Mouse (Mus musculus): Measurements from ENCODE around the gene Hist2h4. TPM values are rescaled to one million over a fixed set of nuclear protein-coding genes. Genes with fewer than 3 reads are reported as not detected.
A peak's percentile ranks its signal among the peaks of the same experiment; 100 is the strongest.
"Not testable (repeated sequence)": the region's sequence is repeated elsewhere in the genome, so short reads cannot be mapped to it uniquely, and the experiment has no call there.

Gene Hist2h4
- polyA plus RNA-seq, 1 experiment, result not detected

- no peak overlapping the region for H3K4me3 ChIP-seq (ENCODE audit: insufficient read depth, low read depth, low read length)
- peaks cover 2% of the 10 kb centered on the region; the same call in 1 of the 2 replicates for H3K4me1 ChIP-seq (ENCODE audit: control insufficient read depth, insufficient read depth, low read length)
- 79% methylated on average over 7 of the region's 7 CpGs for WGBS
- no peak for TF ChIP-seq CTCF (IDR thresholded peaks at IDR 0.05; ENCODE audit: insufficient read depth, low read depth, low read length)
- no peak for TF ChIP-seq POLR2A (IDR thresholded peaks at IDR 0.05; ENCODE audit: insufficient read depth, low read depth, low read length)
- peak overlapping the region; percentile 59 for H3K27ac ChIP-seq (ENCODE audit: insufficient read depth, low read depth, low read length)
Observed at GRCm38 (mm10) chr3:96243921-96244572, 19.1 kb downstream of the Hist2h4 start.

DNA sequence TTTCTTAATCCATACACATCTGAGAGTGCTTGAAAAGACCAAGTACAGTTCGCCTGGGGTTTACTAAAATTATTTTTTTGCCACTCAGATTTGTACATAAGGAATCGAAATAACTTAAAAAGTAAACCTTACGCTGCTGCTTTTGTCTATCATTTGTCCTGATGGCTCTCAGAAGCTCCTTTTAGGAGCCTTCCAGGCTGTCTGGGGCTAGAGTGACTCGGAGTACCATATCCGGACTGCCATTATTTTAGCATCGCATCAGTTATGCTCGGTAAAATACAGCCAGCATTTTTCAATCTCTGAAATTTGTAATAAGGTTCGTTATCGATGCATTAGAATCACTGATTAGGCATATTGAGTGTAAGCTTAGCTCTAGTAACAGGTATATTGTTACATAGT, 22.3 kb downstream of the Hist2h4 start:
- 0 out of 2 replicates have a peak overlapping the region, but pooled peaks have one; percentile 58 for H3K27ac ChIP-seq (ENCODE audit: insufficient read depth, low read depth, low read length)
- 54% methylated on average over 9 of the region's 9 CpGs for WGBS
- H3K4me3 ChIP-seq (ENCODE audit: insufficient read depth, low read depth, low read length), result no peak overlapping the region
- TF ChIP-seq CTCF (IDR thresholded peaks at IDR 0.05; ENCODE audit: insufficient read depth, low read depth, low read length), result no peak
- no peak for TF ChIP-seq POLR2A (IDR thresholded peaks at IDR 0.05; ENCODE audit: insufficient read depth, low read depth, low read length)
- peaks cover 4% of the 10 kb centered on the region; the same call in 1 of the 2 replicates for H3K4me1 ChIP-seq (ENCODE audit: control insufficient read depth, insufficient read depth, low read length)

- peak; percentile 42; the same call in 1 of the 2 replicates for TF ChIP-seq POLR2A (IDR thresholded peaks at IDR 0.05; ENCODE audit: insufficient read depth, low read depth, low read length)
- Histone ChIP-seq H3K27ac (ENCODE audit: insufficient read depth, low read depth, low read length) (peak within 1 kb of the TSS; percentile 58), H3K4me3 (ENCODE audit: insufficient read depth, low read depth, low read length) (peak within 1 kb of the TSS; percentile 52)
- not testable (repeated sequence) for H3K4me1 ChIP-seq (ENCODE audit: control insufficient read depth, insufficient read depth, low read length)
- 2% methylated on average over 41 of the region's 85 CpGs for WGBS
Observed at GRCm38 (mm10) chr3:96239949-96240798, 22.9 kb downstream of the Hist2h4 start, which contains the start of gene Hist2h2aa2. Gene Hist2h2aa2 (minus strand): TSS chr3:96240276.

DNA sequence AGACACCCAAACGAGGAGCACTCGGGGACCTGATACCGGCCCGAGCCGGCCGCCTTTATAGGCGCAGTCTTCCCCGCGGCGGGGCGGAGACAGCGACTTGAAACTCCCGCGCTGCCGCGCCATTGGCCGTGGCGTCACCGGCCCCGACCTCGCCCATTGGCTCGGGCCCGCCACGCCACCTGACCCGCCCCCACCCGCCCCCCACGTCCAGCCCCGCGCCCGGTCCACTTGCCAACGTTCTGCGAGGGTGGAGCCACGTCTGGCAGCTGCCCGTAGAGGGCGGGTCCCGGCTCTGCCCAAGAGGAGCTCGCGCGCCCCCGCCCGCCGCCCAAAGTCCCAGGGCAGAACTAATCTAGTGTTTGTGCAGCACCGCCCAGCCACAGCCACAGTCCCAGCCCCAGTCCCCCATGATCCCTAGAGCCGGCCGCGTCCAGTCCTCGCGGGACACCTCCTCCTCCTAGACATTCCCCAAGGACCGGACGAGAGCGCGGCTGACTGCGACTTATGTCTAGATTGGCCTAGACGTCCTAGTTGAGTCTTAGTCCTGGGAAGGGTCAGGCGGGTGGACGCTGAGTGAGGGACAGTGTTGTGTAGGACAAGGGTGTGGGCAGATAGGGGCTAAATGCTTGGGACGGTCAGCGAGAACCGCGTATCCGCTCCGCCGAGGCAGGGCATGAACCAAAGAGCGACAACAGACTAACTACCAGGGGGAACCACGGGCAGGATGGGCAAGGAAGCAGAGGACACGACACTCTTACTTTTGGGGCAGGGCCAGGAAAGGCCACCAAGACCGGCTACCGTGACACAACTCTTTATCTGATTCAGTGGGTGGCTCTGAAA, 23.9 kb downstream of the Hist2h4 start, which contains the start of gene Hist2h3c2:
Gene Hist2h3c2 (minus strand): TSS at position 174 of the 840 bp plus-strand sequence.
- Histone ChIP-seq H3K4me3 (ENCODE audit: insufficient read depth, low read depth, low read length) (peak within 1 kb of the TSS; percentile 52), H3K27ac (ENCODE audit: insufficient read depth, low read depth, low read length) (peak within 1 kb of the TSS; percentile 57; the same call in 1 of the 2 replicates)
- WGBS, result under 1% methylated on average over 21 of the region's 68 CpGs
- not testable (repeated sequence) for H3K4me1 ChIP-seq (ENCODE audit: control insufficient read depth, insufficient read depth, low read length)

DNA sequence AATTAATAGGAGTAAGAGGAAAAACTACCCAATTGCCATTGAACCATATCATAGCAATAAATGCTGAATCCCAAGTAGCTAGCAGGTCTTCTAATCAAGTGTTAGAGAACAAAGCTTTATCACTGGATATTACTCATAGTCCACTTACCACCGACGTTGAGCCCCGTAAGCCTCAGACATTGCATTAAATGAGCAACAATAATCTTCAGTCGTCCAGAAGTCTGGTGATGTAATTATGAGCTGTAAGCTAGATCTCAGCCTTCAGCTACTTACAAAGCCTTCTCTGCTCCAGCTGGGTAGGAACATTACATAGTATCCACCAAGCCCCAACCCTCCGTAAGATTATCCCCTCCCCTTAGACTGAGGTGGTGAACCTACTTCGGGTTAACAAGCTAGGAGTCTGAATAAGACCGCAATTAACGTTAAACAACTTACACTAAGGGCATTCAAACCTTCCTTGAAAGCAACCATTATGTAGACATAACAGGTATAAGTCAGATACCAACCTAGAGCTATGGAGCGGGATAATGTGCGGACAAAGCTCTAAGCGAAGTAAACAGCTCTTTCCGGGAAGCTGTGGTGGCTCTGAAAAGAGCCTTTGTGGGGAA, 25.1 kb downstream of the Hist2h4 start:
- H3K27ac ChIP-seq (ENCODE audit: insufficient read depth, low read depth, low read length), result no peak overlapping the region
- TF ChIP-seq CTCF (IDR thresholded peaks at IDR 0.05; ENCODE audit: insufficient read depth, low read depth, low read length) (no peak), POLR2A (IDR thresholded peaks at IDR 0.05; ENCODE audit: insufficient read depth, low read depth, low read length) (no peak)

DNA sequence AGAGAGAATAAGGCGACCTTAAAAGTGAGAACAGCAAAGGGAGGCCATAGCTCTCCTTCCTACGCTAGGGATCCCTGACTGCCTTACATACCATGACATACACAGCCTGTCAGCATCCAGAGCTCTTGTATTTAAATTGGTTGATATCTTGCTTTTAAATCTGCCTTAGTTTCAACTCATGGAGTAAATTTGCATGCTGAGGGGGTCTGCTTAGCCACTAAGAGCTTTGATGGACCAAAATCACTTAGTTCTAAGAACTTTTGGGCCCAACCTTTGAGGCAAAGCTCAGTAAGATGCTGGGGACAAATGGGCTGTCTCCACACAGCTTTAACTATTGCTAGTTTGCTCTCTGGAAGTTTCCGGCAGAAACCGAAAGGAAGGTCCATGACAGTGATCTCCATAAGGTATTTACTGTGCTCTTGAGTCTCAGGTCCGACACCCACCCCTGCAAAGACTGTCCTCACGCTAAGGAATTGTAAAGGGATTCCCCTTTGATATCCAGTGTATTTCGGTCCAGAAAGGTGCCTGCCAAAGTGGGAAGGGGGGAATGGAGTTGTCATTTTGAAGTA, 25.7 kb downstream of the Hist2h4 start:
- 0 out of 2 replicates have a peak, but pooled peaks cover 2% of the 10 kb centered on the region for H3K4me1 ChIP-seq (ENCODE audit: control insufficient read depth, insufficient read depth, low read length)
- H3K4me3 ChIP-seq (ENCODE audit: insufficient read depth, low read depth, low read length), result no peak overlapping the region
- TF ChIP-seq POLR2A (IDR thresholded peaks at IDR 0.05; ENCODE audit: insufficient read depth, low read depth, low read length) (no peak), CTCF (IDR thresholded peaks at IDR 0.05; ENCODE audit: insufficient read depth, low read depth, low read length) (no peak)
- no peak overlapping the region for H3K27ac ChIP-seq (ENCODE audit: insufficient read depth, low read depth, low read length)
- 57% methylated on average over 7 of the region's 7 CpGs for WGBS

More for the DNA sequence above, 25.1 kb downstream of the Hist2h4 start:
- 10% methylated on average over 12 of the region's 12 CpGs for WGBS
- no peak overlapping the region; the same call in 1 of the 2 replicates for H3K4me3 ChIP-seq (ENCODE audit: insufficient read depth, low read depth, low read length)
- H3K4me1 ChIP-seq (ENCODE audit: control insufficient read depth, insufficient read depth, low read length), result 0 out of 2 replicates have a peak, but pooled peaks cover 2% of the 10 kb centered on the region

- WGBS, result 87% methylated on average over 4 of the region's 4 CpGs
- TF ChIP-seq POLR2A (IDR thresholded peaks at IDR 0.05; ENCODE audit: insufficient read depth, low read depth, low read length) (no peak), CTCF (IDR thresholded peaks at IDR 0.05; ENCODE audit: insufficient read depth, low read depth, low read length) (no peak)
- Histone ChIP-seq H3K27ac (ENCODE audit: insufficient read depth, low read depth, low read length) (no peak overlapping the region), H3K4me3 (ENCODE audit: insufficient read depth, low read depth, low read length) (no peak overlapping the region), H3K4me1 (ENCODE audit: control insufficient read depth, insufficient read depth, low read length) (0 out of 2 replicates have a peak, but pooled peaks cover 2% of the 10 kb centered on the region)
Observed at GRCm38 (mm10) chr3:96236834-96237334, 26.2 kb downstream of the Hist2h4 start.

GRCm38 (mm10) chr3:96235836-96236235, 27.3 kb downstream of the Hist2h4 start:
- TF ChIP-seq CTCF (IDR thresholded peaks at IDR 0.05; ENCODE audit: insufficient read depth, low read depth, low read length) (no peak), POLR2A (IDR thresholded peaks at IDR 0.05; ENCODE audit: insufficient read depth, low read depth, low read length) (no peak)
- Histone ChIP-seq H3K27ac (ENCODE audit: insufficient read depth, low read depth, low read length) (no peak overlapping the region), H3K4me1 (ENCODE audit: control insufficient read depth, insufficient read depth, low read length) (0 out of 2 replicates have a peak, but pooled peaks cover 2% of the 10 kb centered on the region), H3K4me3 (ENCODE audit: insufficient read depth, low read depth, low read length) (no peak overlapping the region)
- WGBS, result 80% methylated on average over 3 of the region's 3 CpGs

Measured in olfactory bulb, adult 2 months (tissue).